Mouse (Mus musculus) neural tube, embryonic 14.5 days (tissue): ENCODE measurements around the gene Tmf1. TPM values are rescaled to one million over a fixed set of nuclear protein-coding genes. Genes with fewer than 3 reads are reported as not detected.

Experiments
- ATAC-seq: fragments of 200-750 bp; cut with Nextera tagmentation; 2 replicates; pipeline ENCODE4 v1.8.0; 2017; ENCODE audit warnings: low read depth, mild to moderate bottlenecking, moderate TSS enrichment, moderate library complexity
- H3K27ac ChIP-seq: fragments of 300-500 bp; sonication (generic); 2 replicates; pipeline ENCODE4 v1.5.1; 2014; ENCODE audit warnings: low read depth, mild to moderate bottlenecking, control low read depth, low read length, moderate library complexity, mixed read lengths
- H3K27me3 ChIP-seq: fragments of 300-500 bp; sonication (generic); 2 replicates; pipeline ENCODE4 v1.6.1; 2014; ENCODE audit warnings: low read length; ENCODE audit not compliant: control insufficient read depth, insufficient read depth
- H3K36me3 ChIP-seq: fragments of 300-500 bp; sonication (generic); 2 replicates; pipeline ENCODE4 v1.6.1; 2014; ENCODE audit warnings: low read length, mixed read lengths; ENCODE audit not compliant: control insufficient read depth, insufficient read depth
- H3K4me1 ChIP-seq: fragments of 300-500 bp; sonication (generic); 2 replicates; pipeline ENCODE4 v1.6.1; 2014; ENCODE audit warnings: low read length; ENCODE audit not compliant: control insufficient read depth, insufficient read depth
- H3K4me2 ChIP-seq: fragments of 300-500 bp; sonication (generic); 2 replicates; pipeline ENCODE4 v1.6.1; 2014; ENCODE audit warnings: mild to moderate bottlenecking, low read depth, low read length, control low read depth
- H3K4me3 ChIP-seq: fragments of 300-500 bp; sonication (generic); 2 replicates; pipeline ENCODE4 v1.5.1; 2014; ENCODE audit warnings: low read depth, low read length, control low read depth, mixed read lengths
- H3K9ac ChIP-seq: fragments of 300-500 bp; sonication (generic); replicated peaks from 2 replicates; pipeline ENCODE4 v1.6.1; 2014; ENCODE audit warnings: low read depth, mild to moderate bottlenecking, control low read depth, low read length, mixed read lengths
- H3K9me3 ChIP-seq: fragments of 300-500 bp; sonication (generic); 2 replicates; pipeline ENCODE4 v1.6.1; 2016; ENCODE audit warnings: low read length; ENCODE audit not compliant: control insufficient read depth
- WGBS: fragments of 180-500 bp; shearing (Covaris S2); extraction: QIAGEN DNeasy Blood & Tissue Kit; methylation state at CpG from one replicate; pipeline ENCODE4 v1.1.7; 2014; 5-methylcytosine and 5-hydroxymethylcytosine counted together
- polyA plus RNA-seq: library from polyadenylated mRNA; unstranded; fragments of >200 nt; fragmentation: Nextera tagmentation; extraction: Ambion mirVana; gene quantifications from 2 replicates; pipeline ENCODE4 v1.2.1, GENCODE M21; 2014

Tmf1 gene
- 40.4 and 42.5 TPM in 2 replicates for polyA plus RNA-seq

GRCm38 (mm10) chr6:97178491-97179366, at the start of gene Tmf1:
Gene Tmf1, minus strand, starts transcription at chr6:97179122.
- H3K36me3 ChIP-seq, result peaks cover 13% of the 10 kb centered on the region
- H3K27me3 ChIP-seq, result no peaks in the 10 kb centered on the region
- H3K27ac ChIP-seq, result peak within 1 kb of the TSS; percentile 87
- peak; percentile 99 for ATAC-seq
- WGBS, result under 1% methylated on average over 79 of the region's 80 CpGs
- no peaks in the 10 kb centered on the region for H3K9me3 ChIP-seq
- peak within 1 kb of the TSS; percentile 92 for H3K9ac ChIP-seq
- H3K4me3 ChIP-seq, result peak within 1 kb of the TSS; percentile 98
- H3K4me1 ChIP-seq, result peaks cover 16% of the 10 kb centered on the region
- H3K4me2 ChIP-seq, result peak within 1 kb of the TSS; percentile 55

- H3K9ac ChIP-seq, result no peak overlapping the region
- H3K27ac ChIP-seq, result no peak overlapping the region
- no peak overlapping the region for H3K4me3 ChIP-seq
- H3K4me2 ChIP-seq, result no peak overlapping the region
- no peaks in the 10 kb centered on the region for H3K4me1 ChIP-seq
- WGBS, result 95% methylated on average over 9 of the region's 9 CpGs
- peaks cover 20% of the 10 kb centered on the region; the same call in 1 of the 2 replicates for H3K36me3 ChIP-seq
- H3K9me3 ChIP-seq, result no peaks in the 10 kb centered on the region
- no peak for ATAC-seq
- H3K27me3 ChIP-seq, result no peaks in the 10 kb centered on the region
Observed at GRCm38 (mm10) chr6:97227067-97227847, 48.3 kb upstream of the Tmf1 start.

GRCm38 (mm10) chr6:97226083-97226491, 47.2 kb upstream of the Tmf1 start:
- Histone ChIP-seq H3K9ac (0 out of 2 replicates have a peak overlapping the region, but pooled peaks have one; percentile 12), H3K36me3 (peaks cover 10% of the 10 kb centered on the region; the same call in 1 of the 2 replicates), H3K4me3 (no peak overlapping the region), H3K27ac (0 out of 2 replicates have a peak overlapping the region, but pooled peaks have one; percentile 56), H3K27me3 (no peaks in the 10 kb centered on the region), H3K9me3 (no peaks in the 10 kb centered on the region), H3K4me1 (no peaks in the 10 kb centered on the region), H3K4me2 (no peak overlapping the region)
- 0% methylated on average over 1 of the region's 1 CpGs for WGBS
- ATAC-seq, result peak; percentile 21; the same call in 1 of the 2 replicates

GRCm38 (mm10) chr6:97224505-97224904, 45.6 kb upstream of the Tmf1 start:
- H3K9me3 ChIP-seq, result no peaks in the 10 kb centered on the region
- H3K9ac ChIP-seq, result no peak overlapping the region
- no peak overlapping the region for H3K4me2 ChIP-seq
- no peak overlapping the region for H3K4me3 ChIP-seq
- no peak for ATAC-seq
- H3K27ac ChIP-seq, result no peak overlapping the region
- WGBS, result 98% methylated on average over 8 of the region's 8 CpGs
- H3K27me3 ChIP-seq, result no peaks in the 10 kb centered on the region
- H3K4me1 ChIP-seq, result no peaks in the 10 kb centered on the region
- peaks cover 2% of the 10 kb centered on the region; the same call in 1 of the 2 replicates for H3K36me3 ChIP-seq

- Histone ChIP-seq H3K4me2 (no peak overlapping the region), H3K4me3 (no peak overlapping the region), H3K4me1 (no peaks in the 10 kb centered on the region), H3K27me3 (no peaks in the 10 kb centered on the region), H3K36me3 (no peaks in the 10 kb centered on the region), H3K9me3 (no peaks in the 10 kb centered on the region), H3K9ac (no peak overlapping the region), H3K27ac (no peak overlapping the region)
- WGBS, result 81% methylated on average over 4 of the region's 4 CpGs
- no peak for ATAC-seq
Observed at GRCm38 (mm10) chr6:97223566-97223965, 44.6 kb upstream of the Tmf1 start.

GRCm38 (mm10) chr6:97222931-97223467, 44.1 kb upstream of the Tmf1 start:
- Histone ChIP-seq H3K4me1 (no peaks in the 10 kb centered on the region), H3K4me3 (no peak overlapping the region), H3K9ac (no peak overlapping the region), H3K9me3 (no peaks in the 10 kb centered on the region), H3K27ac (no peak overlapping the region), H3K4me2 (no peak overlapping the region), H3K36me3 (no peaks in the 10 kb centered on the region), H3K27me3 (no peaks in the 10 kb centered on the region)
- 79% methylated on average over 5 of the region's 5 CpGs for WGBS
- ATAC-seq, result no peak

- Histone ChIP-seq H3K4me1 (no peaks in the 10 kb centered on the region), H3K9me3 (no peaks in the 10 kb centered on the region), H3K4me3 (no peak overlapping the region), H3K36me3 (no peaks in the 10 kb centered on the region), H3K9ac (no peak overlapping the region), H3K27ac (no peak overlapping the region), H3K4me2 (no peak overlapping the region), H3K27me3 (no peaks in the 10 kb centered on the region)
- 57% methylated on average over 6 of the region's 6 CpGs for WGBS
- no peak for ATAC-seq
Observed at GRCm38 (mm10) chr6:97222321-97222720, 43.4 kb upstream of the Tmf1 start.

GRCm38 (mm10) chr6:97221205-97222025, 42.5 kb upstream of the Tmf1 start:
- Histone ChIP-seq H3K4me3 (no peak overlapping the region), H3K4me1 (no peaks in the 10 kb centered on the region), H3K9me3 (no peaks in the 10 kb centered on the region), H3K4me2 (no peak overlapping the region), H3K36me3 (no peaks in the 10 kb centered on the region), H3K27ac (no peak overlapping the region), H3K9ac (no peak overlapping the region), H3K27me3 (no peaks in the 10 kb centered on the region)
- ATAC-seq, result no peak
- WGBS, result 64% methylated on average over 15 of the region's 15 CpGs
